Mouse (Mus musculus): Measurements from ENCODE around the gene Ssrp1. TPM values are rescaled to one million over a fixed set of nuclear protein-coding genes. Genes with fewer than 3 reads are reported as not detected.

Ssrp1 gene
- total RNA-seq, 2 experiments from 2014 or later, result 120 TPM

DNA sequence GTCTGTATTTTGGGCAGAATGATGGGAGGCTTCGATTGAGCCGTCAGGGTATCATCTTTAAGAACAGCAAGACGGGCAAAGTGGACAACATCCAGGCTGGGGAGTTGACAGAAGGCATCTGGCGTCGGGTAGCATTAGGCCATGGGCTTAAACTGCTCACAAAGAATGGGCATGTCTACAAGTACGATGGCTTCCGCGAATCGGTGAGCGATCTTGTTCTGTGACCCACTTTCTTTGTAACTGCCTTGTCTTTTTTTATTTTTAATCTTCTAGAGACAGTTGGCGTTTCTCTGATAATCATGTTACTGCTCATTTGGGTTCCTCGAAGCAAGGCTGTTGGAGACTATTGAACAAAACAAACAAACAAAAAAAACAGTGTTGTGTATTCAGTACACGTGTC, 1.3 kb downstream of the Ssrp1 start:
- DNase-seq, result no peak

DNA sequence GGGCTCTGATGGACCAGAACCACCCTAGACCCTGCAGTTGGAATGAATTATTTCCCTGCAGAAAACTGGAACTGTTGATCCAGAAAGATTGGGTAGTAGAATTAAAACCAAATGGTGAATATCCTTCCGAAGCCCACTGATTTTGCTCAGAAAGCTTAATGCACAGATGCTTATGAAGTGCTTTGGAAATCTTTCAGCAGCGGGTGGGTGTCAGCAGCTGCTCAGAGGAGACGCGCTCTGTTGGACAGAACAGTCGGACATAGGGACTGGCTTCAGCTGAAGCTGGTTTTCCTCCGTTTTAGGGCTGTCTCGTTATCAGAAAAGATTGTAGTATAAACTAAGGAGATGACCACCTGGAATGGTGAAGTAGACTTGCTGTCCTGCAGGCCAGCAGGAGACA, 6.6 kb downstream of the Ssrp1 start:
- DNase-seq, result no peak

DNA sequence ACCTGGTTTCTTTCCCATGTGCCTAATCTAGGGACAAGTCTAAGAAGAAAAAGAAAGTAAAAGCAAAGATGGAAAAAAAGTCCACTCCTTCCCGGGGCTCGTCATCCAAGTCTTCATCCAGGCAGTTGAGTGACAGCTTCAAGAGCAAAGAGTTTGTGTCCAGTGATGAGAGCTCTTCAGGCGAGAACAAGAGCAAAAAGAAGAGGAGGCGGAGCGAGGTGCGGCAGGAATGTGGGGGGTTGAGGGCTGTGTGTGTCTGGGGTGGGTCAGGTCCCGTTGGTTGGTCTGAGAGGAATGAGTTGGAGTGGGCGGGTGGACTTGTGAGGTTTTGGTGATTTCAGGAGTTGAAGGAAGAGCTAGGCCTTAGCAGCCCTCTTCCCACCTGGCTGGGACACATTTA, 9.2 kb downstream of the Ssrp1 start:
- DNase-seq, result no peak

DNA sequence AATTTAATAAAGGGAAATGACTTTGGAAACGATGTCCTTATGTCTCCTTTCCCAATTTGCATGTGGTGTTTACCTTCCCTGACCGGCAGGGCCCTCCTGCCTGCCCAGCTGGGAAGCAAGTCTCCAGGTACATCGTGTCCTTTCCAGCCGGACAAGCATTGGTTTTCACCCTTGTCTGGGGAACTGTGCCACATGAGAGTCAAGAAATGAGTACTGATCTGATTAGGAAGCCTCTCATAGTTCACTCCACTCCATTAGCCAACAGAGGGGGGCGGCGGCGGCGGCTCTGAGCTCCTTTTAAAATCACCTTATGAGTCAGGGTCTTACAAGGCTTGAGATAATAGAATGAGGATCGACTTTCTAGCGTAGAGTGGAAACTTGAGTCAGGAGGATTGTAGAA, 10.0 kb downstream of the Ssrp1 start:
- no peak for DNase-seq

DNA sequence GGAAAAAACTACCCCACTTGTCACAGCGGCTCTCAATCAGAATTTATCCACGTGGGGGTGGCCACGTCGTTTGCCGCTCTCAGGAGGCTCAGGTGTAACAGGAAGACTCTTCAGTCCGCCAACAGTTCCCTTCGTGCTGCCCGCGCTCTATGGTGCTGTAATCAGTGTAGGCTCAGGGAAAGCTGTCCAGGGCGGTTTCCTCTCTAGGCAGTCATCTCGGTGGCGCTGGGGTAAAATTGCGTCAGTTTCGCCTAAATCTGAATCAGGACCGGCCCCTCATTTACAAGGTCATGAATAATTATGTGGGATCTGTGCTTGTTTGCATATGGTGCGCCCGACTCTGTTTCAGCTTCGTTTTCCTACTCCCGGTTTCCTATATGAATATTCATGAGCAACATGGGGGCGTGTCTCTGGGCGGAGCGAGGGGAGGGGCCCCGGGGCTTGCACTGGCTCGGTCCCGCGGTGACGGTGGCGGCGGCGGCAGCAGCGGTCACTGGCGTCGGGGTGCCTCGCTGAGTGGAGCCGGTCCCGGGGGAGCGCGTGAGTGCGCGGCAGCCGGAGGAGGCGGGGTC, 10.6 kb downstream of the Ssrp1 start, which contains the start of gene Tnks1bp1:
Gene Tnks1bp1 (plus strand): TSS at position 427 of the 572 bp plus-strand sequence.
- peak; percentile 95 for DNase-seq

DNA sequence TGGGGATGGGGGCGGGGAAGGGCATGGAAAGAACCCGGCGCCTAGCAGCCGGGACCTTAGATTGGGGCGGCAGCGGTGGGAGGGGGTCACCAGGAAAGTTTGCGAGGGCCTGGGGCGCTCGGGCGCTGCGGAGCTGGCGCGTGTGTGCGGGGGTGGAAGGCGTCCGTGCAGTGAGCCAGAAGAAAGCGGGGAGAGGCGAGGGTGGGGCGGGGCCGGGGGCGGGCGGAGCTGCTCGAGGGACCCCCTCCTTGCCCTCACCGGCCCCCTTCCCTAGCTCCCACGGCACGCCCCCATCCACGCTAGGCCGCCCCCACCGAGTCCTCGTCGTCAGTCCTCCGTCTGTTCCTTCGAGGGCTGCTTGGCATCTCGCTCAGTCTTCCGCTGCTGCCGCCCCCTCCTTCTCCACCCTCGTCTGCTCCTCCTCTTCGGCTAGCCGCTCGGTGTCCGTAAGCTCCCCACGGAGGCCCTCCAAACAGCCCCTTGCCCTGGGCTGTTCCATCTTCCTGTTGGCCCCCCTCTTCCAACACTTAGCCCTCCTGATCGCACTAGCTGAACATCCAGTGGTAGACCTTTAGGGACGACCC, 11.2 kb downstream of the Ssrp1 start:
- peak; percentile 66 to 70 for DNase-seq

DNA sequence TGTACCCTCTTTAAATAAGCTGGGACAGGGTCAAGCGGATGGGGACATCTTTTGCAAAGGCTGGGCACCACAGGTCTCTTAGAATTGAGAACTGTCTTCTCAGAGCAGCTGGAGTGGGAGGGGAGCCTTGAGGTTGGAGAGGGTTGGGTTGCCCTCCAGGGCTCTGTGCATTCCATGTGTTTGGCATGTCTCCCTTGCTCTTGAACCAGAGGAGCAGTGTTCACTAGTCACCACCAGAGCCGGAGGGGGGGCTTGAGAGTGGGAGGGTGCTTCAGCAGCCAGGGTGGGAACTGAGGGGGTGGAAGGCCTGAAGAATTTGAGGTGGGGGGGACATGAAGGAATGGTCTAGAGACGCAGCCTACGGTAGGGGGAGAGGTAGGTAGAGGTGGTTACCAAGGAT, 12.2 kb downstream of the Ssrp1 start:
- DNase-seq, result no peak

DNA sequence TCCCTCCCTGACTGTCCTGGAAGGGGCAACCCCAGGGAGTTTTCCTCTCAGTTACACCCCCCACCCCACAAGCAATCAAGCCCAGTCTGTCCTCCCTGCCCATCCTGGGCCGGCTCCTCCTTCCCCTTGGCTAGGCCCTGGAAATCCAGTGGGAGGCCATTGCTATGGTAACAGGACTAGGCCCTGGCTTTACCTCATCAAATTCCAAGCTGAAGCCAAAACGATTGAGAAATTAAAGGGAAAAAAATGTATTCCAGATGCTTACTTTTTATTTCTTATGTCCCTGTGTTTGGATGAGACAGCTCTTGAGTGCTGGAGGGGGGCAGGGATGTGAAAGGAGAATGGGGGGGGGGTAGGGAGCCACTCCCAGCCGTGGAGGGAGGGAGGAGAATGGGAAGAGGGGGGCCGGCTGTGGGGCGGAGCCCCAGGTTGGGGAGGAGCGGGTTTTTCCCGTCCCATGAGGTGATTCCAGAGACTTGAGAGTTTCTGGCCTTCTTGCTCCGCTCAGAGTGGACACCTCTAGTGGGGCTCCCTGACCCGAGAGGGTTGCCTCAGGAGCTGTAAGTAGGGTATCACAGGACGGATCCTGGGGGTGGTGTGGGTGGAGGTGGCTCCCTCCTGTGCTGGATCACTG, 13.1 kb downstream of the Ssrp1 start:
- peak in 1 of 2 experiments; percentile 63 for DNase-seq

DNA sequence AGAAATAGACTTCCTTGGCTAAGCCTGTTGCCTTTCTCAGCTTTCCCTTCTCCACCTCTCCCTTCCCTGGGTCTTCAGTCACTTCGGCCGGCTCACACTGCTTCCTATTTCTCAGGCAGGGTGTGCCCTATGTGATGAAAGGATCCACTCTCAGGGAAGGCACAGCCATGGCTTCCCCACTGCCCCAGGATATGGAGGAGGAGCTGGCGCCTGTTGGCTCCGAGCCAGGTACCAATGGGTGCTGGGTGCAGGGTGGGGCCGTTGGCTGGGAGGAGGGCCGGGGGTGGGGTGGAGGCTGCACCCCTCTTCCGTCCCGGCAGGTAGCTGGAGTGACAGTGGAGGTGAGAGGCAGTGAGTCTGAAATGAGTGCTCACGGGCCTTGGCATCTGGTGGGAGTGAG, 13.7 kb downstream of the Ssrp1 start:
- no peak for DNase-seq

DNA sequence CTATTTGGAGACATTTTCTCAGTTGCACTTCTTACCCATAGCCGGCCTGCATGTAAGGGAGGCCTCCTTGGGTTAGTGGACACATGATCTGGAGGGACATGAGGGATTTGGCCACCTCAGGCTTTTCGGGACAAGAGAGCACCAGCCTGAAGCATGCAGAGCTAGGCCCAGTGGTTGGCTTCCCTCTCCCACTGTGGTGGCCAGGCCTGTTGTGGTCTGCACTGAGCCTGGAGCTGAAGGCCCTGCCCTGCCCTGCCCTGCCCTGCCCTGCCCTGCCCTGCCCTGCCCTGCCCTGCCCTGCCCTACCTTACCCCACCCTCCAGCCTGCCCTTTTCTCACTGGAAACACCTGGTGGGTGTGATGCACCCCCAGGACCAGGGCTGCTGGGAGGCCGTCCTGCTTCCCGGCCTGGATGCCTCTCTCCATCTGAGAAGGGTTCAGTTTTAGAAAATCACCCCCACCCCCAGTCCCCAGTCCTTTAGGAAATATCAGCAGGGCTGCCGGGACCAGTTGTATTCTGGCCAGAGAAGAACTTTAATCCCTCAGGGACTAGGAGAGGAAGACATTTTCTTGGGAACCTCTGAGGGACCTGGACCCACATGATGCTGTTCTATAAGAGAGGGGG, 16.3 kb downstream of the Ssrp1 start:
- no peak for DNase-seq

DNA sequence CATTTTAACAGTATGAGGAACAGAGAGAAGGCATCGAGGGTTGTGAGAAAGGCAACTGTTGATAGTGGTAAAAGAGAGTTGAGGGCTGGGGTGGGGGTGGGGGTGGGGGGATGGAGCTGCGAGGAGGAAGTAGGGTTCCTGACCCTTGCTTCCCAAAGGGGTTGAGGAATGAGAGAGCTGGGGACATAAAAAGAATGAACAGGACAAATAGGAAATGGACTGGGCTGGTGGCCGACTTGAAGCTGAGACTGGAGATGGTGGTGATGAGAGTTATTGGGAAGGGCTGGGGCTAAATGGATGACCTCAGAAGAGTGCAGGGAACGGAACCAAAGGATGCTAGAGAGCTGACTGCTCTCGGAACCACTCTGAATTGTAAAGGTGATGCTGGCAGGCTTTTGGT, 19.7 kb downstream of the Ssrp1 start:
- no peak for DNase-seq

DNA sequence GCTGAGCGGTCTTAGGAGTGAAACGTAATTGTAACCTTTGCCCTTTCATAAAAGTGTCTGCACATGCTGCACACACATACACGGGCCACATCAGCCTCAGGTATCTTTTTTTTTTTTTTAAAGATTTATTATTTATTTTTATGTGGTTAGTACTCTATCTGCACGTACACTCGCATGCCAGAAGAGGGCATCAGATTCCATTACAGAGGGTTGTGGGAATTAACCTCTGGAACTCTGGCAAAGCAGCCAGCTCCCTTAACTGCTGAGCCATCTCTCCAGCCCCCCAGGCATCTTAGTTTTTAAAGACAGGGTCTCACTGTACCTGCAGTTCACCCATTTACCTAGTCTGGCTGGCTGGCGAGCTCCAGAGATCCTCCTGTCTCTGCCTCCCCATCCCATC, 22.6 kb downstream of the Ssrp1 start:
- no peak for DNase-seq

DNA sequence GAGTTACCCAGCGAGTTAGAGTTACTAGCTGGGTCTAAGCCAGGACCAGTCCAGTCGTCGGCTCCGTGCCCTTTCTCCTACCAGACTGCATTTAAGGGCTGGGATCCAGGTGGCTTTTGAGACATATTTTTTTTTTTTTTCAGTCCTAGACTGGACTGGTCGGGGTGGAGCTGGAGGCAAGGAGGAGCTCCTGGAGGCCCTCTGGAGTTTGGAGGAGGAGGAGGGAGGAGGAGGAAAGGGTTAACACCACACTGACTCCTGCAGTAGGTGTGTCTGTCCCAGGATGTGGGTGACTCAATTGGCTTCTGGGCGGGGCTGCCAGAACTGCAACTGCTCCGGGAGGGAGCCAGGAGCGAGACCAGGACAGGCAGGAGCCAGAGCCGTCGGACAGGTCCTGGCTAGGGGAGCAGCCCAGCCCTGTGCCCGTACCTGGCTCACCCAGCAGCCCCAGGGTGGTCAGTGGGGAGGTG, 23.6 kb downstream of the Ssrp1 start:
- DNase-seq, result no peak

DNA sequence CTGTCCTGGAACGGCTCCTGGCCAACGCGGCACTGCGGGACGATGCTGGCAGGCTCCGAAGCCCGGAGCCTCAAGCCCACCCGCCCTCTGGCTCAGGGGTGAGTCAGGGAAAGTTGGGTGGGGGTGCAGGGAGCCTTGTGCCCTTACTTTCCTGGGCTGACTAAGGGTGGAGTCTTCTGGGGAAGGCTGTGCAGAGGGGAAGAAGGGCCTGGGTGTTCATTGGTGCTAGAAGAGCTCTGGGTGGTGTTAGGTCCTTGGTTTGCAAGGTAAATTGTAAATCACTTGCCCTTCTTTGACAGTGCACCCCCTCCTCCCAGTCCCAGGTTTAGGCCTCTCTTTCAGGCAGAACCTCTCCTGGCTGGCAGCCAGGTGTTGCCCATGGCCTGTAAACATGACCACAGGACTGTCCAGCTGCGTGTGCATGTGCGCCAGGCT, 24.1 kb downstream of the Ssrp1 start:
- no peak for DNase-seq

DNA sequence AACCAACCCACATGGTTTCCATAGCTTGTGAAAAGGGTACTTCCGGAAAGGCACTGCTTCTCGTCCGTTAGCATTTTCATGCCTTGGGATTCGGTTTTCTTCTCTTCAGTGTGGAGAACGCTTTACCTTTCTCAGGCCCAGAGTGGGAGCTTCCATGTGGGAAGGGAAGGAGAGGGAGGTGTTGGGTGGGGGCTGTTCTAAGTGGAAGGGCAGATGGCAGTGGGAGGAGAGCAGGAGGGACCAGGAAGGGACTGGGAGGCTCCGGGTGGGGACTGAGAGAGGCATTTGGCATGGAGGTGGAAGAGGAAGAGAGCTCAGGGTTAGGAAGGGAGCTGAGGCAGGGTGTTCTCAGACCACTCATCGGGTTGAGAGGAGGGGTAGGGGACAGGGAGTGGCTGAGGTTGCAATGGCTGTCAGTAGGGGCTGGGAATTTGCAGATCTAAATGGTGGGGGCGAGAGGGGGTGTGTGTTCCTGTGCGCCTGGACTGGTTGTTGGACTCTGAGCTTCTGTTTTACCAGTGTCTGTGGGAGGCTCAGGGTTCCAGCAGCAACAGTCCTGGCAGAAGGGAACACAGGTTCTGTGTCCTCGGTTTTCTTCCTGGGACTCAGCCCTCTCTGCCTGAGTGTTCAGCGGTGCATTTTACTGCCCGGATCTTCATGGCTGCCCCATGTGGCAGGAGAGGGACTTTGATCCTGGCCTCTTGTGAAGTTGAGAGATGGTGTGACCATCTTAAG, 28.3 kb downstream of the Ssrp1 start:
- DNase-seq, result peak; percentile 63 to 68

DNA sequence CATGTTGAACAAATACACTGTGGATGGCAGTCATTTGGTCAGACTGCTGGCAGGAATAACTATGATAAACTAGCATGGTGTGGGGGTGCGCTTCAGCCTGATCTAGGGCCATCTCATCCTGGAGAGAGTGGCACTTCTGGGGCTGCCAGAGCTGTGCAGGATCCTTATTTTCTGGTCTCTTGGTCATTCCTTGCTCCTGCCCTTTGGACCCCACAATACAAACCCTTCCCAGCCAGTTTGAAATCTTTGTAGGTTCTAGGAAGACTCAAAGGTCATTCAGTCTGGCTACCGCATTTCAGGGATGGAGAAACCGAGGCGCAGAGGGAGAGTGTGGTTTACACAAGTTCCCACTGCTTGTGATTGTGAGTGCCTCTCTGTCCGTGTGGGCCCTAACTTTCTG, 29.9 kb downstream of the Ssrp1 start:
- no peak for DNase-seq

DNA sequence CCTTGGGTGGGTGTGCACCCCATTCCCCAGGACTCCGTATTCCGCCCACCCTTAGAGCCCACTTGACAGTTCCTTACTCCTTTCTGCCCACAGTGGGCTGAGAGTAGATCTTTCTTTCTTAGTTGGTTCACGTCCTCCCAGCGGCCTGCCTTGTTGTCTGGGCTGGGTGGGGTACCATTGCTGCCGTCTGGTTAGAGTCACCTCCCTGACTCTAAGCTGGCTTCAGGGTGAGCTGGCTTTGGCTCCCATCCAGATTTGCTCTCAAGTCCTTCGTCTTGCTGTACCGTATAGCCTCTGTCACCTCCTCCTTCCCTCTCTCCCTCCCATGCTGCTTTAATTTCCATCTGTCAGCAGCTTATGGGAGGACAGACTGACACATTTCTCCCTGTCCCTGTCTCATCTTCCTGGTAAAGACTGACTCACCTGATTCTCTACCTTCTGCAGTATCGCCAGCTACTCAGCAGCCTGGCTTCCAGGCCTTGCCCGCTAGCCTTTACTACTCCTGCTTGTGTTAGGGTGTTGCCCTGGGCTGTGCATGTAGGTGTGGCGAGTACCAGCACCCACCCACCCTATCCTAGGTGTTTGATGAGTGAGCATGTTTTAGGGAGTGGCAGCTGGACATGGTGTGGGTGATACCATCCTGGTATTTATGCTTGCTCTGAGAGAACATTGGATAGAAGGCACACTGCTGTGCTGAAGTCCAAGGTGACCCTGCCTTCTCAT, 31.0 kb downstream of the Ssrp1 start:
- DNase-seq, result no peak

DNA sequence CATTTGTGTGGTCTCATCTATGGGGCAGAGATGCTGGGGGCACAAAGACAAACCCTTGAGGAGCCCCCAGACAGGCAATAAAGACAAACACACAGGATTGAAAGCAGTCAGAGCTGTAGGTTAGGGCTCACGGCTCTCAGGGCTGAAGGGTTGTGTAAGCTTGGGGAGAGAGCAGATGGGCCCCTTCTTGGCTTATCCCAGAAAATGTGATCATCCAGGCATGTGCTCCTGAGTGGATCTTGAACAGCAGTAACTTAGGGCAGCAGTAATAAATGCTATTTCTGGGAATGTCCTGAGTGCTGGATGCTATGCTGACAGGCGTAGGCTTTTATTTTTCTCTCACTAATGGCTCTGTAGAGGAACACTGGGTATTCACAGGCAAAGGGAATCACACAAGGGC, 31.6 kb downstream of the Ssrp1 start:
- no peak for DNase-seq

DNA sequence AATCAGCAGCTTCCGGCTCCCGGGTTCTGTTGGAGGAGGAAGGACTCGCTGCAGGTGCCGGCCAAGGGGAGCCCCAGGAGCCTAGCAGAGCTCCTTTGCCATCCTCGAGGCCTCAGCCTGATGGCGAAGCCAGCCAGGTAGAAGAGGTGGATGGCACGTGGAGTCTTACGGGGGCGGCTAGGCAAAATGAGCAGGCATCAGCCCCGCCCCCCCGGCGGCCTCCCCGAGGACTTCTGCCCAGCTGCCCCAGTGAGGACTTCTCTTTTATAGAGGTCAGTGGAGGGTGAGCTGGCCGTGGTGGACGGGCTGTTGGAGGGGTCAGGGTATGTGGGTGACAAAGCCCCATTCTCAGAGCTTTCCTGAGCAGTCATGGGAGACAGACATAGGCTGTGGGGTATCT, 33.1 kb downstream of the Ssrp1 start:
- DNase-seq, result no peak

DNA sequence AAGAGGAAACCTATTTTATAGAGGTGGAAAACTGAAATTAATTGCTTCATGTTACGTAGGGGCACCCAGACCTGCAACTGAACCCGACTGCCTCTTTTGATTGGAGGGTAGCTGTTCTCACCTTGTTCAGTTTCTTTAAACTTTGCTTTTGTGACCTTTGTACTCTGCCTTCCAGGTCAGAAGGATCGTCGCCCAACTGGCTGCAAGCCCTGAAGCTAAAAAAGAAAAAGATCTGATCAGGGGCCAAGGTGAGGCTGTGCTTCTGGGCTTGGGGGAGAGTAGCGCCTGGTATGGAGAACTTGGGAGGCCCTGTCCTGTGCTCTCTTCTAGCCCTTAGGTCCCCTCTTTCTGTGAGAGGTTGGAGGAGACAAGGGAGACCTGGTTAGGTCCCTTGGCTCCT, 34.9 kb downstream of the Ssrp1 start:
- no peak for DNase-seq

DNA sequence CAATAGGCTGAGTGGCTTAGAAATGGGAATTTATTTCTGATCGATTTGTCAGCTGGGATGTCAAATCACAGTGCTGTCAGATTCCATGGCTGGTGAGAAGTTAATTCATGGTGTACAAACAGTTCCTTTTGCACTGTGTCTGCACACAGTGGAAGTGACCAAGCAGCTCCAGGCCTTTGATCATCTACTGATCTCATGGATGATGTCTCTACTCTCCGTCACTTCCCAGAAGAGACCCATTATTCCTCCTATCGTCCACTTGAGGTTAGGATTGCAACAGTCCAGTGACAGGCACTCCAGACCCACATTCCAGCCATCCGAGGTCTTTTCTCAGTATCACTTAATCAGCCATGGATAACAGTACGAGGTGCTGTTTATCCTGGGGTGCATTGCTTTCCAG, 36.7 kb downstream of the Ssrp1 start:
- DNase-seq, result no peak

Data from layer of hippocampus, postnatal 36 days (tissue).